Mouse (Mus musculus) E14TG2a.4 (cell line): ENCODE results near the gene Rnf144b.

Source experiments
- CTCF ChIP-seq: conservative IDR thresholded peaks from 2 replicates; pipeline ENCODE4 v1.5.1; 2014; ENCODE audit warnings: low read length
- NANOG ChIP-seq: IDR thresholded peaks from 2 replicates; pipeline ENCODE4 v1.6.1; 2014; ENCODE audit warnings: borderline replicate concordance, low read length, mixed read lengths
- POU5F1 ChIP-seq: IDR thresholded peaks from 2 replicates; pipeline ENCODE4 v1.6.1; 2014; ENCODE audit warnings: low read length, borderline replicate concordance

DNA sequence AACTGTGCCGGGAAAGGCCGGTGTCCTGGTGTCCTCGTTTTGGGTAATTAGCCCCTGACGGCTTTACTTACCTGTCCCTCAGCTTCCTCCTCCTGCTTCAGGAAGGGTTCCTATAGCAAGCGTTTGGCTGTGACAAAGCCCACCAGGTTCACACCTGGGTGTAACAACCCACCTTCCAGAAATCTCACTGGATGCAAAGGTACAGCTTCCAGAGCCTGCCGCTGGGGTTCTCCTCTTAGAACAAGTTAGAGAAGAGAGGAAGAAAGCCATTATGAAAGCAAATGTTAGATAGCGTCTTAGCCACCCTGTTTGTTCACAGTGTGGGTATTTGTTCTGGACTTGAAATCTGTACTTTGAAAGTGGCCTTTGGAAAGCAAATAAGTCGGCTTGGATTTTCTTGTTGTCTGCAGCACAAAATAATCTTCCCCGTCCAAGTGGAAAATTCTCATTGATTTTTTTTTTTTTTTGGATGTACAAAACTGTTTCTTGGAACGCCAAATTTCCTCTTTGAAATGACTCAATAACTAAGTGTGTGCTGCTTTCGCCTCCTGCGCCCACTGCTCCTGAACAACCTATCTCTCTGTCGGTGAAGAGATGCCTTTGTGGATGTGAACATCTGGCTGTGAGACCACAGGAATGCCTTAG lies 124.8 kb downstream of the Rnf144b start:
- TF ChIP-seq CTCF (no peak), NANOG (no peak), POU5F1 (no peak)
